Mouse (Mus musculus) retina, postnatal 1 day (tissue): ENCODE measurements around the gene Tspan12.
"Not testable (repeated sequence)": the region's sequence is repeated elsewhere in the genome, so short reads cannot be mapped to it uniquely, and the experiment has no call there.

Source experiments
- DNase-seq: peaks from one replicate; pipeline ENCODE4 v3.0.0-alpha.2; 2012

Tspan12 gene

DNA sequence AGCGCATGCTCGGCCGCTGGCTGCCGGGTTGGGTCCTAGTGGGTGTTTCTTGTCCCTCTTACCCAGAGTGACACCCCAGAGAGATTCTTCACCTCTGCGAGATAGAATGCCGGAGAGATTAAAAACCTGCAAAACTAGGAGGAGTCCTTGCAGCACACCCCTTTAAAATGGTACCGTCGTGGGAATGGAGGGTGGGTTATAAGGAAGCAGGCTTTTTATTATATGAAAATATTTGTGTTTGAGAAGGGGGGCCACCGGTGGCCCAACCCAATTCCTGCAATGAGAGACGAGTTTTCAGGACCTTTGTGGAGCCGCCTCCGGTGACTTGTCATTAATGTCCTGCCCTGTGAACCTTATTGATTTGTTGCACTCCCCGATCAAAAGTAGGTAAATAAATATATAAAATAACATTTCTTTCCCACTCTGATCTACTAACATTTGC lies at the start of gene Tspan12:
Gene Tspan12, minus strand, starts transcription at position 172 of the 442 bp plus-strand sequence.
- DNase-seq: no peak

DNA sequence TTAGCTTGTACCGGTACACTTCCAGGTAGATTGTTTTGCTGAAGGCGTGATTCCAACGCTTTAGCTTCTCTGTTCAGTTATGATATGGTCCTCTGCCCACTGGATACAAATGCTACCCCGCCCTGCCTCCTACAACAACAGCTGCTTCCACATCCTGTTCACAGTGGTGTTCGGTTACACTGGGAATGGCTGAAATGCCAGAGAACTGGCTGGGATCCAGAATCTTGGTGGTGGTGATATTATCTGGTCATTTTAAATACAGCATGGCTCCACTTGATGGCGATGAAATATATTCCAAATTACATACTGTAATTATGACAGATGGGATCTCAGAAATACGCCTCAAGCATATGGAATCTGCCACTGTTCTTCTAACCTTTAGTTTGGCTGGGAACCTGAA lies 42.1 kb upstream of the Tspan12 start:
- DNase-seq: peak; percentile 39

DNA sequence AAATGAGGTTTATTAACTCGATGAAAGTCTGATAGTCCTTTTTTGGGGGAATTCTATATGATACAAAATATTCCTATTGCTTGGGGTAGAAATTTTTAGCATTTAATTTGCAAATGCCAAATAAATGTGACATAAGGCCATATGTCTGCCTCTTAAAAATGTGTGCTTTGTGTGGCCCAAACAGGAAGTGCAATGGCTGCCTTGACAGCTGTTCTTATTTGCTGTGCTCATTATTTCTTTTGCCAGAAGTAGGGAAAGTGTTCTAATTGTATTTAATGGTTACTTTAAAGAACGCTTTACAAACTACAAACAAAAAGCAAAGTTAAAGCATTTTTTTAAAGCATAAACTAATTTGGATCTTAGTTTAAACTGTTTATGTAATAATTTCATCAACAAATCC lies 36.8 kb upstream of the Tspan12 start:
- DNase-seq: no peak

DNA sequence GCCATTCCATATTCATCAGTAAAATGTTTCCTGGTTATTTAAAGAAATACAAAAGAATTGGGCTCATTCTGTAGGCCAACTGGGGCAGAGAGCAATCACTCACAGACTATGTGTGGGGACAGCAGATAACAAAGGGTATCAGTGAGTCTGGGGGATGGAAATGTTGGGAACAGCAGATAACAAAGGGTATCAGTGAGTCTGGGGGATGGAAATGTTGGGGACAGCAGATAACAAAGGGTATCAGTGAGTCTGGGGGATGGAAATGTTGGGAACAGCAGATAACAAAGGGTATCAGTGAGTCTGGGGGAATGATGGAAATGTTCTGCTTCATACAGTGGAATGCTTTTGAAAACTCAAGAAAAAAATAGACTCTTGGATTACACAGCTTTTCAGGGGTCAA lies 35.7 kb upstream of the Tspan12 start:
- not testable (repeated sequence) for DNase-seq

DNA sequence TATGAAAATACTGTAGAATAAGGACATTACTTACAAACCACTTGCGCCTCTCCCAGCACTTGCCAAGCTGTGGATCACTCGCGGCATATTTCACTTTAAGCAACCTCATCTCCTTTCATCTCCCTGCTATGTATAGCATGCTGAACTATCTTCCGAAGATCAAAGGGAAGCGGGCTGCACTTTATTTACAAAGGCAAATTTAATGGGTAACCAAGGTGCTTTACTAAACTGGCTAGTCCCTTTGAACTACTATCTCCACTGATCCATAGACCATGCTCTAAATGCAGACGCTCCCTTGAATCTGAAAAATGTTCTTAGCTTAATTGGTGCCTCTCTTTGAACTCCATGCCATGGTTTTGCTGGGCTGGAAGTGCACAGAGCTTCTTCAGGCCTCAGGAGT lies 27.2 kb upstream of the Tspan12 start:
- DNase-seq: no peak

DNA sequence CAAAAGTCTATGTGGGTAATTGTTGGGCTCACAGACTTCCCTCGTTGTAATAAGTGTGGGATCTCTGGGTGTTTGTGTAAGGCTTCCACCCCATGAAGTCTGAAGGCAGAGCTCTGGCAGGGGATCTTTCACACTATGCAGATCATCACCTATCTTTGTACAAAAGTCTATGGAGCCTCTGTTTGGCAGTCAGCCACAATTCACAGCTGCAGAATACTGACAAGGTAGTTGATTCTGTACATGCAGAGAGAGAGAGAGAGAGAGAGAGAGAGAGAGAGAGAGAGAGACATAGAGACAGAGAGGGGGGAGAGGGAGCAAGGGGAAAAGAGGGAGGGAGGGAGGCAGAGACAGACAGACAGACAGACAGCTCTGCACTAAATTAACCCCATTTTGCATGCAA lies 15.0 kb upstream of the Tspan12 start:
- DNase-seq: no peak

DNA sequence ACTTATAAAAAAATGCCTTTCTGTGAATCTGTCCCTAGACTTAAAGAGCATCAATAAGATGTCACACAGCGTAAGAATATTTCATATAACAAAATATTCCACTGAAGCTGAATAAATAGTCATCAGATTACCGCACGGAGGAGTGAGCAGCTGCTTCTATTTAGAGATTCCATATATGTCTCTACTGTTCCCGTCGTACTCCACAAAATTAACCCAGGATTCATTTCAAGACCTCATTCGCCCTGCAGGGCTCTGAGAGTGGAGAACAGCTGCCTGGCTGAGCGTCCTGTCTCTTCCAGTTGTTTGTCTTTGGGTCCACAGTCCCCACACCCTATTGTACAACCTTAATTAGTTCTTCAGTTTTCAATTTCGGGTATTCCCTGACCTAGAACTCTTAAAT lies 11.9 kb upstream of the Tspan12 start:
- no peak for DNase-seq

DNA sequence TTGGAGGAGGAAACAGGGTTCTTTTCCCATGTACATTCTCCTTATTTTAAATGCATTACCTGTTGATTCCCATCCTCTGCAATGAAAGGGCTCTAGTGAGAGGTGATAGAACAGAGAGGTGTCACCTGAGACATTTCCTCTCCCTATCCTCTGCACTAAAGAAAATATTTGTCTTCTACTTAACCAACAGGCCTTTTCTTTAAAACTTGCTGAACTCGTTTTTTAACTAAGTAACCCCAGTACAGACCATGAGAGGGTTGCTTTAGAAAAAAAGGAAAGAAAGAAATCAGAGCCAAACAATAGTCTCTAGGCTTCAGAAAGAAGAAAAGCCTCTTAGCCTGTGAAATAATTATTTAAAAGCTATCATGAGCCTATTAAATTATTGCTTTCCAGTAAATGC lies 11.2 kb upstream of the Tspan12 start:
- DNase-seq: no peak

DNA sequence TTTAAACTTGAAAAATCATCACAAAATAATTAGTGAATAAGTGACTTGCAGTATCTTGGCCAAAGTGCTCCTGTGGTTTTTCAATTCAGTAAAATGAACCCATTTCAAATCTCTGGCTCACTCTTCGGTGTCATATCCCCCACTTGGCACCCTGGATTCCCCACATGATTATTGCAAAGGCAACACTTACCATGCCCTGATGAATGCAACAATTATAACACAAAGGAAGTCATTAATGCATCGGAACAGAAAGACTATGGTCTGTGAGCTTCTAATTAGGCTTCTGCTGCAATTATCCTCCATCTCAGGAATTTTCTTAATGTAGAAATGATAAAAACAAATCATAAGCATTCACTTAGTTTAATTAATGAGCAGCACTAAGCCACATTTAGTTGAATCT lies 9.0 kb upstream of the Tspan12 start:
- peak; percentile 65 for DNase-seq

DNA sequence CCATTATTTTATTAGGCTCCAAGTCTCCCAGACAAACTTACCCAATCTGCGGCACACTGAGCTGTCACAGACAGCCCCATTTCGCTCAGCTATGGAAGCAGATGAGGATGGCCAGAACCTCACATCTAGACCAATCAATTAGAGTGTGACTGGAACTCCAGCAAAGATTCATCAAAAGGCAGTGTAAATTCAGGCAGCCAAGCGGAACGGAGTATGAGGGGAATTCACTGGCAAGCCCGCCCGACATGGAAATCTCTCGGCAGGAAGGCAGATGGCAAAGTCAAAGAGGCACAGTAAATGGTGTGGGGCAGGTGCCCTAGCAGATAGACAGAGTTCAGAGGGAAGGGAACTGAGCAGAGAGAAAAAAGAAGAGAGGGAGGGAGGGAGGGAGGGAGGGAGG lies 5.5 kb upstream of the Tspan12 start:
- peak; percentile 77 for DNase-seq

DNA sequence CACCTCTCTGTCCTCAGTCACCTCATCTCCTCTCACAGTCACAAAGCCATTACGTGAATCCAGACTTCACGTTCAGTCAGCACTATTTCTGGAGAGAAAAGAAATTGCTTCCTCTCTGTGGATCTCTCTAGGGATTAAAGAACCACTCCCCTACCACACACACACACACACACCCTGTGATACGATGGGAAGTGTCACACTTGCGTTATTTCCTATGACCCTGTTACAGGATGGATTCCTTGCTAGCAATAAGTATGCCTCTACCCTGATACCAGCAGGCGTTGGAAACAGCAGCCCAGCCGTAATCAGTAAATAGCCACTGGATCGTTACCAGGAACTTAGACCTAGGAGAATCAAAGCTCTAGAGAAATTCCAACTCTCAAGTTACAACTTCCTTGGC lies 3.6 kb upstream of the Tspan12 start:
- DNase-seq: no peak

DNA sequence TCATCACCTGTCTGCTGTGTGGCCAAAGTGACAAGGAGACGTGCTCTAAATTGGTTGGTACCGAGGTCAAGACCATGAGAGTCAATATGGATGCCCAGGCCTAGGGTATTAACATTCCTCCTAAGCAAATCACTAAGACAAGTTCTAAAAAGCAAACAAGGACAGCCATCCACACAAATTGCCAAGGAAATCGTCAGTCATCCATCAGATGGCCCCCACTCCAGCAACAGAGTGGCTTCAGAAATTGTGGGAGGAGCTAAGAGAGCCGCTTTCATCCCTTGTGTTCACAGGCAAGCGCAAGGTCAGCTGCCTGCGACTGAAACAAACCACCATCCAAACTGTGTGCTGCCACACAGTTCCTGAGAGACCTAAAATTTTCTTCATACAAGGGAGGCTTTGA lies 1.0 kb upstream of the Tspan12 start:
- peak; percentile 48 for DNase-seq

DNA sequence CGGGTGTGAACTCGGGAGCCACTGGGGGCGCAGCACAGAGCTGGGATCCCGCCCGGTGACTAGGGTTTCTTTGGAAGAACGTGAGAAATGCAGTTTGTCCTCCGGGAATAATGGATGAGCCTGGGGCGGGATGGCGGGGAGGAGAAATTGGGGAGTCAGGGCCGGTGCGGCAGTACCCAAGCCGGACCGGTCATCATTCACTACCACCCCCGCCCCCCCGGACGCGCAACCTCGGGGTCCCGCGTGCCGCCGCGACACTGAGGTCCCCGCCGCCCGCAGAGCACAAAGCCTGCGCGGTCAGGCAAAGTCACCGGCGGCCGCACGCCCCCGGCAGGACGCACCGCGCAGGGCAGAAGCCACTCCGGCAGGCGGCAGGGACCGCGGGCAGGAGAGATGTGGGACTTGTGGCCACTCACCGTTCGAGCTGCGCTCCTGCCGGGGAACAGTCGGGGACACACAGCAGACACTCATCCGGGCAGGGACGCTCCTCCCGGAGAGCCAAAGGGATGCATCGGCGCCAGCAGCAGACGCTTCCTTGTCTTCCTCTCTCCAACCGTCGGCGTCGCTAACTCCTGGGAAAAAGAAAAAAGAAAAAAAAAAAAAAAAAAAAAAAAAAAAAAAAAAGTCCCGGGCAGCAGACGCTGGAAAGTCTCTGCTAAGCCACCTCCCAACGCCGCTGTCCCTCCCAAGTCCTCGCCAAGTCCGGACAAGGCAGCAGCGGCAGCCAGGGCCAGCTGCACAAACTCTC lies 545 bp downstream of the Tspan12 start:
- peak; percentile 86 for DNase-seq

DNA sequence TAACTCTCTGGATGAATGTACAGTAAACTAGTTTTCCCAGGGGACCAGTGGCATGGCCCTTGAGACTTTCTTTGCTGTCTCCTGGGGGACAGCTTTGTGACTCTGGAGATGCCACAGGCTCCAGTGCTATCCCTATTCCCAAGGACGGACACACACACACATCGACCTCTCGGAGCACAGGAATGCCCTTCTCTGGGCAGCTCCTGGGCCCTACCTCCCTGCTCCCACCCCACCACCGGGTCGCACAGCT lies 1.0 kb downstream of the Tspan12 start:
- DNase-seq: no peak

DNA sequence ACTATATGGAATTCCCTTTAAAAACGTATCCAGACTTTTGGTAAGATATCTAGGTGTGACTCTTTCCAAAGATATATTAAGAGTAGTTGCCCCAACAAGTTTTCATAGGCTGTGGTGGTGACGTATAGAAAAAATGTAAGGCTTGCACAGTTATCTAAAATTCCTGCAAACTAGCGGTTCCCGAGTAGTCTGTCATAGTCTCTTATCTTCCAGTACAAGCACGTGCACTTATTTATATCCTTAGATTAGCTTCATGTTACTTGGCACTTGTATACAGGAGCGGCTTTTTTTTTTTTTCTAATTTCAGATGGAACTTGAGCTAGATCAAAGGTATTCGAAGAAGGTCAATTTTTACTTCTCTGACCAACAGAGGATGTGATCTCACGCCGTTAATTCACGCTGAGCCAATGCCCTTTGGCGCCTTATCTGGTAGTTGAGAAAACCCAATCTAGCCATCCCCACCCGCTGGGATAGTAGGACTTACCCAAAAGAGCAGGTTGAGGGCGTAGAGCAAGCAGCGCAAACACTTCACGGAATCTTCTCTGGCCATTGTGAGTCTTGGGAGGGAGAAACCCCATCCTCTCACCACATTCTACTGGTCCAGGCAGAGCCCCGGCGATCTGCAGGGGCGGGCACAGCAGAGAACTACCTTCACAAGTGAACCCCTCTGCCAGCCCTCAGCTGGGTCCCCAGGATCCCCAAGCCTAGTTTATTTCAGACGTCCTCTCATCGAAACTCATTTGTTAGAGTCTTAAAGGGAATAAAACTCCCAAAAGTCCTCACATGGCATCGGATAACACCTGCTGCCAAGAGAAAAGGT lies 1.6 kb downstream of the Tspan12 start:
- peak; percentile 34 for DNase-seq

DNA sequence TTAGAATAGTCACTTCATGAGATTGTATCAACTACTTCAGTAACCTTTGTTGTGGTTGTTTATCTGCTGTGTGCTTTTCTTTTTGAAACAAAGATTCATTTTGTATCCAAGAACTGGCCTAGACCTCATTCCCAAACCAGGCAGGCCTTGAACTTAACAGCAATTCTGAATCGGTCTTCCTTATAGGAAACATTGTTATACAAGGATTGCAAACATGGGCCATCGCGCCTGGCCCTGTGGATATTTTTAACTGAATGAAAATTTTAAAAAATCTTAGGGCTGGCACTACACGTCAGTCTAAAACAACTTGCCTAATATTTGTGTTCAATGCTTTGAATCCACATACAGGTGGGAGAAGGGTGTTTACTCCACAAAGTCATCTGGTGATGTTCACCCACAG lies 3.5 kb downstream of the Tspan12 start:
- DNase-seq: no peak

DNA sequence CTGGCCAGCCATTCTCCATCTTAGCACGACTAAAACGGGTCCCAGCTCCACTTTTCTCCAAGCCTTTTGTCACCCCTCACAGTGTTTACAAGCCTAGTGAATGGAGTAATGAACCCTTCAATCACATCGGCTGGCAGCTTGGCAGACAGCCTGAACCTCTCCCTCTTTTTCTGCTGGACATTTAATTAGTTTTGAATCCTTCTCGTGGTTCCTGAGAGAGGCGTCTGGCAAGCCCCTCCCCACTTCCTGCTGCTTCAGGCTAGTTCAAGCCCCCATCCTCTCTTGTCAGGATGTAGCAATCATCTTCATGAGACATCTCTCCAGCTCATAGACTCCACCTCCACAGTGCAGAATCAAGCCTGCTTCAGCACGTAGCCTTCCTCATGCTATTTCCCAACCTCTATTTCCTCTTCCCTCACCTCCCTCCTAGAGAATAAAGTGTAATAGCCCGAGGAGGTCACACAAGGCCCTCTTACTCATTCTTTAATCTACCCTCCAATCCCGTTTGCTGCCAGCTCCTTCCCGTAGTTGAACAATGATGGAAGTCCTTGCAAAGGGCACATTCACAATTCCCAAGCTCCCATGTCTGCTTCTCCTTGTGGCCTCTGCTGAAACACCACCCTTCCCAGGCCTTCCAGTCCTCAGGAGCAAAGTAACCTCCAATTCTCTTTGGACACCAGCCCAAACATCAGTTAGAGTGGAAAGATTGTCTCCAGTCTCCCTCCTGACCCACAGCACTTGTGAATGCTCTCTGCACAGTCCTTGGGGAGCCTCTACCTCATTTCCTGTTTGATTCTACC lies 12.1 kb downstream of the Tspan12 start:
- peak; percentile 35 for DNase-seq

DNA sequence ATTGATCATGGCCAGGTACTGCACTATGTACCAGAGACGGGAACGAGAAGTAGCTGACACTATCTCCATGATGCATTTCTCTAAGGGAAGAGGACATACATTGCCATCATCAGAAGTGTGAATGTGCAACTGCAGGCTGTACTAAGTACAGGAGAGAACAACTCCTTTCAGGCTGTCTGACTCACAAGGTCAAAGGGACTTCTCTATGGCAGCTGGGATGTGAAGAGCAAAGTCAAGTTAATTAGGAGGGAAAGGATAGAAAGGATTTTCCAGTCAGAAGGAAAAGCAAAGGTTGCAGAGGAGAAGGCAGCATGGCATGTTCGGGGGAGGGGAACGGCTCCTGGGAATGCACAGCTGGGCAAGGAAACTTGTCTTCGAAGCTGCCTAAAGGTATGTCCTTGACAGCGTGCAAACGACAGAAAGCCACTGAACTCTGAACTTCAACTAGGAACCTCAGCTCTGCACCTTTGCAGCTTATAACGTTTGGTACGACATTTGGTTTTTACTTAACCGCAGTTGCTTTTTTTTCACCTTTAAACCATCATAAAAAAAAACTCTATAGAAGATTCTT lies 13.0 kb downstream of the Tspan12 start:
- no peak for DNase-seq

DNA sequence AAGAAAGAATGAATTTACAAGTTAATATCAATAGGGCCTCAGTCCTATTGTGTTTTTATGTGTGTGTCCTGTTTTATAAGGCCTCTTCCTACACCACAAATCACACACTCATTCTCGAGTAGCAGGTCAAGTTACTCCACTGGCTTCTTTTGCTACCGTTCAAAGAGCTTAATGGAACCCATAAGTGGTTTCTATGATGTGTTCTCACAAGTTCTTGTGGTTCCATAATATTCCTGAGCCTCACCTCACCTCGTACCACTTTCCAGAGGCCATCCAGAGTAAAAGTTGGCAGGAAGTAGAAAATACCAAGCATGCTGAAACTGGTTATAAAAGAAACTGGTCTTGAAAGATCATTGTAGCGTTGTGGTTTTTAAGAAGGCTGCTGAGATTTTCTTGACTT lies 18.8 kb downstream of the Tspan12 start:
- DNase-seq: no peak

DNA sequence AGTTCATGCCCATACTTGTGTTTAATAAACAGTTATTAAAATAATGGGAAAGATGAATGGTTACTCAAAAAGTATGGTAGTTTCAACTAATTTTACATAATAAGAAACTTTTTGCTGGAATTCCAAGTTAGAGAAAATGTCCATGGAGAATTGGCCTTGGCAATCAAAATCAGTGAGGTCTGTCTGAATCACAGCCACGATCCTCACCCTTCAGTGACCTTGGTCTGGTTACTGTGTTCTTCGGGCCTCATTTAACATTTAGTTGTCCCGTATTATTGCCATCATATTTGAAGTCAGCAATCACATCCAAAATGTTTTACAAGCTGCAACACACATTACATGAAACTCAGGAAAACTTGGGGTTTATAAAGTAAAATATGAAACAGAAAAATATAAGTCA lies 20.4 kb downstream of the Tspan12 start:
- DNase-seq: no peak

DNA sequence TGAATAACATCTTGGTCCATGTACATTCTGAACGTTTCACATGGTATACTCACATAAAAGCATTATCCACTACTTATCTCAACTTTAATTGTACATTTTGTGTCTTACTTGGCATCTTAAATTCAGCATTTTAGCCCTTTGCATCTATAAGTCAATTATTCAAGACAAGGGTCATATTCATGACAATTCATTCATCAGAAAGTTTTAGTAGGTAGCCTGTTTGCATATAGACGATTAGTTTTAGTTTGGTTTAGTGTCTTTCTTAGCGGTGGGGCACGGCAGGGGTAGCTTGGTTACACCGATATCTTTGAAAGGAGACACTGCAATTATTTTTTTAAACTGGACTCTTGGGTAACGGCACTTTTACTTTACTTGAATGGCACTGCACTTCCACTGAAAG lies 21.4 kb downstream of the Tspan12 start:
- no peak for DNase-seq

DNA sequence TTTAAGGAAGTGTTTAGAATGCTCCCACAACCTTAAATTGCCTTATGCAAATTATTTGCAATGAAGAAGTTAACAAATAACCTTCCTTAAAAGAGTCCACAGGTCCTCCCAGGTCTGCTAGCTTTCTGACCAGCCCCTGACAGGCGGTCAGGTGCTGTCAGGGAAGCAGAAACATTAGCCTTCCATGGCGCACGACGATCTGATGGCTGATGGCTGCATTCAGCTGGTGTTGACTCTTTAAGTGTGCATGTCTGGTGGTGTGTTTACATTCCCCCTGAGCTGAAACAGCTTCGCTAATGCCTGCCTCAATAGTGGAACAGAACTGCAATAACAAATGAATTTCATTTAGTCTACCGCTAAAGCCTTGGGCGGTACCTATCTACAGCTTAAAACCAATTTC lies 22.4 kb downstream of the Tspan12 start:
- no peak for DNase-seq

DNA sequence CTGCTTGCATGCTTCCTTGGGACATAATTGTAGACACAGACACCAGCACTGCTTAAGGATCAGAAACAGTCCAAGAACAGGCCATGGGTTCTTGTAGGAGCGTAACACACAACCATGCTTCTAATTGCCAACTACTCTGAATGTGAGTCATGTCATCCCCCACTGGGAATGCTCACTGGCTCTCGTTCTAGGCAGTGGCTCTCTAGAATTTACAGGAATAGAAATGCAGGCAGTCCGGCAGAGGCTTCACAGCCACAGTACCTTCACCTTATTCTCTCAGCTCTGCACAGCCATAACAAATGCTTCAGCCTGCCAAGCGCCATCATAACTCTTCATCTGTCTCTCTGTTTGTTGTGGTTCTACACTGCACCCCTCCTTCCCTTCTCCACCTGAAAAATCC lies 23.9 kb downstream of the Tspan12 start:
- no peak for DNase-seq

DNA sequence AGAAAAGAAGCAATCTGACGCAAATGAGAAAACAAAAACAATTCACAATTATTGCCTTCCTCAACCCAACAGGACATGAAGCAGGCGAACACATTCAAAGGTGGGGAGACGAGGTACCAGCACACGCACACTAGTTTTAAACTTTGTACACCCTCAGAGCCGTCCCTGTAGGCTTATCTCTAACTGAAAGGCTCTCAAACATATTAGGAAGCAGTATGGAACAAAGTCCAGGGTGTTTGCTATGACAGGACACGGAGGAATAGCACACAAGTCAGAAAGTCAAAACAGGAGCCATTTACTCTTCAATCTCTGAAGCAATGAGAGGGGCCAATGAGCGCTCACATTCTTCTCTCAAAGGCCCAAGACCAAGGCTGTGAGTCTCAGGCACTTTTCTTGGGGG lies 24.3 kb downstream of the Tspan12 start:
- DNase-seq: no peak
